Mouse (Mus musculus): ENCODE results near the gene Cemip2. TPM values are rescaled to one million over a fixed set of nuclear protein-coding genes. Genes with fewer than 3 reads are reported as not detected.

Cemip2 gene
- polyA plus RNA-seq, 1 experiment from 2014 or later, result 14.1 TPM

GRCm38 (mm10) chr19:21814433-21815020, 36.4 kb downstream of the Cemip2 start:
- no peaks in the 10 kb centered on the region for H3K9me3 ChIP-seq (replicated peaks; ENCODE audit: low read length)
- peaks cover 64% of the 10 kb centered on the region for H3K36me3 ChIP-seq (ENCODE audit: insufficient read depth, low read length)
- 76% methylated on average over 8 of the region's 8 CpGs for WGBS
- H3K27me3 ChIP-seq (ENCODE audit: insufficient read depth, low read length), result no peaks in the 10 kb centered on the region
- no peak for TF ChIP-seq CTCF (IDR thresholded peaks at IDR 0.05; ENCODE audit: low read depth)
- H3K27ac ChIP-seq, result no peak overlapping the region
- no peak for DNase-seq (ENCODE audit: low spot score)
- H3K4me3 ChIP-seq (replicated peaks; ENCODE audit: low read depth, low read length), result no peak overlapping the region
- no peak overlapping the region for H3K4me2 ChIP-seq (ENCODE audit: low read length)
- no peak for ATAC-seq (replicated peaks; ENCODE audit: low FRiP score, low read depth)
- no peaks in the 10 kb centered on the region for H3K4me1 ChIP-seq (replicated peaks; ENCODE audit: insufficient read depth, low read length)
- no peak overlapping the region for H3K9ac ChIP-seq (ENCODE audit: low read depth, low read length)

GRCm38 (mm10) chr19:21816260-21816659, 38.1 kb downstream of the Cemip2 start:
- Histone ChIP-seq H3K27me3 (ENCODE audit: insufficient read depth, low read length) (no peaks in the 10 kb centered on the region), H3K4me1 (replicated peaks; ENCODE audit: insufficient read depth, low read length) (no peaks in the 10 kb centered on the region), H3K9ac (ENCODE audit: low read depth, low read length) (no peak overlapping the region), H3K27ac (no peak overlapping the region), H3K4me2 (ENCODE audit: low read length) (no peak overlapping the region), H3K36me3 (ENCODE audit: insufficient read depth, low read length) (peaks cover 61% of the 10 kb centered on the region), H3K9me3 (replicated peaks; ENCODE audit: low read length) (no peaks in the 10 kb centered on the region), H3K4me3 (replicated peaks; ENCODE audit: low read depth, low read length) (no peak overlapping the region)
- DNase-seq (ENCODE audit: low spot score), result no peak
- no peak for TF ChIP-seq CTCF (IDR thresholded peaks at IDR 0.05; ENCODE audit: low read depth)
- no peak for ATAC-seq (replicated peaks; ENCODE audit: low FRiP score, low read depth)
- WGBS, result 88% methylated on average over 4 of the region's 4 CpGs

- WGBS, result 65% methylated on average over 14 of the region's 14 CpGs
- Histone ChIP-seq H3K27me3 (ENCODE audit: insufficient read depth, low read length) (no peaks in the 10 kb centered on the region), H3K36me3 (ENCODE audit: insufficient read depth, low read length) (peaks cover 48% of the 10 kb centered on the region), H3K9ac (ENCODE audit: low read depth, low read length) (no peak overlapping the region), H3K4me3 (replicated peaks; ENCODE audit: low read depth, low read length) (no peak overlapping the region), H3K9me3 (replicated peaks; ENCODE audit: low read length) (no peaks in the 10 kb centered on the region), H3K4me1 (replicated peaks; ENCODE audit: insufficient read depth, low read length) (no peaks in the 10 kb centered on the region), H3K4me2 (ENCODE audit: low read length) (no peak overlapping the region), H3K27ac (no peak overlapping the region)
- ATAC-seq (replicated peaks; ENCODE audit: low FRiP score, low read depth) (peak; percentile 50; the same call in 1 of the 2 replicates), DNase-seq (ENCODE audit: low spot score) (peak; percentile 46)
- no peak for TF ChIP-seq CTCF (IDR thresholded peaks at IDR 0.05; ENCODE audit: low read depth)
These were observed 40.0 kb downstream of the Cemip2 start for GRCm38 (mm10) chr19:21818021-21818725.

DNA sequence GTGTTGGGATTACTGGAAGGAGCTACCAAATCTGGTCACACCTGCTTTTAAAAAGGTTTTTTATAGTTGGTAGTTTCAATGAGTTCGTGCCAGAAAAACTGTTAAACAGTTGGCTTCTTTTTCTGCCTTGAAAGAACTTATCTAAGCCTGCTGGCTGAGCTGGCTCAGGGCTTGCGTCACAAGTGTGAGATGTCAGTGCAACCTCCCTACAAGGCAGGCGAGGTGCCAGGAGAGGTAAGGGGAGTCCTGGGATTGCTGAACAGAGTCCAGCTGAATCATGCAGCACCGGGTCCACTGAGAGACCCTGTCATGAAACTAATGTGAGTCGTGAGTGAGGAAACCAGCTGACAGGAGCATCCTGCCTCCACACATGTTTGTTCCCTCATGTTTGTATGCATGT, 41.4 kb downstream of the Cemip2 start:
- Histone ChIP-seq H3K36me3 (ENCODE audit: insufficient read depth, low read length) (peaks cover 38% of the 10 kb centered on the region), H3K4me2 (ENCODE audit: low read length) (no peak overlapping the region), H3K27me3 (ENCODE audit: insufficient read depth, low read length) (no peaks in the 10 kb centered on the region), H3K4me1 (replicated peaks; ENCODE audit: insufficient read depth, low read length) (no peaks in the 10 kb centered on the region), H3K4me3 (replicated peaks; ENCODE audit: low read depth, low read length) (no peak overlapping the region), H3K9ac (ENCODE audit: low read depth, low read length) (no peak overlapping the region), H3K27ac (no peak overlapping the region), H3K9me3 (replicated peaks; ENCODE audit: low read length) (no peaks in the 10 kb centered on the region)
- no peak for DNase-seq (ENCODE audit: low spot score)
- no peak for ATAC-seq (replicated peaks; ENCODE audit: low FRiP score, low read depth)
- WGBS, result 69% methylated on average over 5 of the region's 5 CpGs
- no peak for TF ChIP-seq CTCF (IDR thresholded peaks at IDR 0.05; ENCODE audit: low read depth)

DNA sequence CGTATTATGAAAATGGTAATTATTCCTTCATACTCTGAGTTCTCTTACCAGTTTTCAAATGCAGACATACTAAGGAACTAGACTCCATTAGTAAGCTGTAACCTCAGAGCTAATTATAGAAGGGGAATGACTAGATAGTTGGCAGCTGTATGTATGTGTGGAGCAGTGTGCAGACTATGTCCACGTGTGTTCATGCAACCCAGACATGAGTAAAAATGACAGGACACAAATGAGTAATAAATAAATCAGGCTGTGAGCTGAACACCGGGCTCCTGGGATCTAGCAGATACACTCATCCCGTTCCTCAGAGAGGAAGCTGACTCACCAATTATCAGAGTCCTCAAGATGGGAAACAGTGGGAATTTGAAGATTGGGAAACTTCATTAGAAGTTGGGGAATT, 42.0 kb downstream of the Cemip2 start:
- DNase-seq (ENCODE audit: low spot score) (no peak), ATAC-seq (replicated peaks; ENCODE audit: low FRiP score, low read depth) (no peak)
- no peak overlapping the region for H3K4me2 ChIP-seq (ENCODE audit: low read length)
- peaks cover 35% of the 10 kb centered on the region for H3K36me3 ChIP-seq (ENCODE audit: insufficient read depth, low read length)
- 76% methylated on average over 4 of the region's 4 CpGs for WGBS
- H3K4me1 ChIP-seq (replicated peaks; ENCODE audit: insufficient read depth, low read length), result no peaks in the 10 kb centered on the region
- no peak overlapping the region for H3K4me3 ChIP-seq (replicated peaks; ENCODE audit: low read depth, low read length)
- no peaks in the 10 kb centered on the region for H3K9me3 ChIP-seq (replicated peaks; ENCODE audit: low read length)
- no peak overlapping the region for H3K9ac ChIP-seq (ENCODE audit: low read depth, low read length)
- H3K27me3 ChIP-seq (ENCODE audit: insufficient read depth, low read length), result no peaks in the 10 kb centered on the region
- H3K27ac ChIP-seq, result no peak overlapping the region
- TF ChIP-seq CTCF (IDR thresholded peaks at IDR 0.05; ENCODE audit: low read depth), result no peak

GRCm38 (mm10) chr19:21821877-21822276, 43.7 kb downstream of the Cemip2 start:
- H3K27ac ChIP-seq, result no peak overlapping the region
- peaks cover 26% of the 10 kb centered on the region for H3K36me3 ChIP-seq (ENCODE audit: insufficient read depth, low read length)
- no peak overlapping the region for H3K4me2 ChIP-seq (ENCODE audit: low read length)
- no peaks in the 10 kb centered on the region for H3K4me1 ChIP-seq (replicated peaks; ENCODE audit: insufficient read depth, low read length)
- no peak overlapping the region for H3K4me3 ChIP-seq (replicated peaks; ENCODE audit: low read depth, low read length)
- H3K9ac ChIP-seq (ENCODE audit: low read depth, low read length), result no peak overlapping the region
- H3K9me3 ChIP-seq (replicated peaks; ENCODE audit: low read length), result no peaks in the 10 kb centered on the region
- 36% methylated on average over 6 of the region's 6 CpGs for WGBS
- no peaks in the 10 kb centered on the region for H3K27me3 ChIP-seq (ENCODE audit: insufficient read depth, low read length)
- ATAC-seq (replicated peaks; ENCODE audit: low FRiP score, low read depth), result no peak
- no peak for TF ChIP-seq CTCF (IDR thresholded peaks at IDR 0.05; ENCODE audit: low read depth)
- DNase-seq (ENCODE audit: low spot score), result peak; percentile 56
